21 mouse cellular contexts compared by ENCODE assay signal in the genomic region with DNA sequence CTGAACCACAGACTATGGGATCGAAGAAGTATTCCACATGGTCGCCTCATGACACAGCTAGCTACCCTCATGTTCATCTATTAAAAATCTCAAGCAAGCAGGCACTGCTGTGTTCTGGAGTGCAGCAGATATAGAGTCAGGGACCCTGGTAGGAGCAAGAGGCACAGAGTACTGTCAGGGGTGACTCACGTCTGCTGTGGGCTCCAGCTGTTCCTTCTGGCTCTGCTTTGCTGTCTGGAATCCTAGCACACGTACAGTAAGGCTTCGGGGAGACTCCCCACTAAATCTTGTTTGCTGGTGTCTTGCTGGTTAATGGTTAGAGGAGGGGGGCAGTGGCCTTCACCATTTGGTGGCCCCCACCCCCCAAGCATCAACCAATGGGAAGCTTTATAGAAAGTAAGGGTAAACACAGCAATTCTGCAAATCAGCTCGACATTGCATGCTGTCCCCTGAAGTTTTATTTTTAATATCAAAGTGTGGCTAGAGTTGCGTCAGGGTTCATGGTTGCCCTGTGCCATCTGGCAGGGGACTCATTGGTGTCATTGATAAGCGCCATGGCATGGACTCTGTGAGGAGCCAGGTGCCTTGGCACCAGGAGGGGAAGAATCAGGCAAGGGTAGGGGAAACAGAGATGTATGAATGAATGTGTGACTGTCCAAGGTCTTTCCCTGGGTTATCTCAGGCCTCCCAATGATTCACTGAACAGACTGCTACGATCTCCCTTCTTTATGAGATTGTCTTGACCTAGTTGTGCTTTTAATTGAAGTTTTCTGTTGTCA. TPM values are rescaled to one million over a fixed set of nuclear protein-coding genes. Genes with fewer than 3 reads are reported as not detected.
DNase-seq lines count a peak whose midpoint lies in the region; ATAC-seq and TF ChIP-seq lines count a peak whose summit lies in the region.
"Had no signal": no experiment of that assay in that cellular context is flagged by ENCODE, and none has a peak within 500 bp of the region (broad histone marks: within the 10 kb centered on the region; RNA-seq: fewer than 3 reads in every experiment).

Serpina6 (minus strand) TSS at position 365 of the 779 bp plus-strand sequence.

- intact Hi-C loops in heart, postnatal 10 days (cut with DNase I) = no loop called here

- ATAC-seq in erythroblast, adult 5-6 weeks (replicated peaks; ENCODE audit: low FRiP score, poor library complexity, severe bottlenecking) = no peak
- ATAC-seq in kidney, postnatal 0 days (replicated peaks; ENCODE audit: low FRiP score, low read depth) = no peak
- ATAC-seq in liver, embryonic 16.5 days (ENCODE audit: low read depth) = peak; percentile 73
- ATAC-seq: forebrain, embryonic 14.5 days had no signal

- peak within 1 kb of the TSS; percentile 49 for H3K4me3 ChIP-seq in erythroblast, embryonic 14.5 days (replicated peaks)
- H3K4me3 ChIP-seq in kidney, postnatal 0 days (replicated peaks; ENCODE audit: low read depth, low read length) = no peak within 1 kb of the TSS
- peak within 1 kb of the TSS; percentile 32 for H3K4me3 ChIP-seq in liver, embryonic 16.5 days (ENCODE audit: low read depth, low read length)
- H3K4me3 ChIP-seq: hindbrain, embryonic 10.5 days; limb, embryonic 12.5 days; midbrain, embryonic 10.5 days had no signal

- no peak for DNase-seq in kidney, postnatal 0 days (ENCODE audit: low spot score)
- DNase-seq in kidney, postnatal 10 days = no peak
- peak; percentile 9 to 14 for DNase-seq in heart, postnatal 10 days
- no peak for DNase-seq in ovary, postnatal 14 days (ENCODE audit: low spot score)
- DNase-seq in embryo, embryonic 10 days (ENCODE audit: low spot score) = no peak
- DNase-seq: cerebellum, adult 9-11 months; embryo, embryonic 11 days; lung, postnatal 14 days; thymus, postnatal 4 days had no signal

- H3K36me3 ChIP-seq in erythroblast, embryonic 14.5 days (ENCODE audit: control insufficient read depth) = no peaks in the 10 kb centered on the region; the same call in 1 of the 2 replicates
- no peaks in the 10 kb centered on the region for H3K36me3 ChIP-seq in kidney, postnatal 0 days (ENCODE audit: insufficient read depth, low read length)
- no peaks in the 10 kb centered on the region for H3K36me3 ChIP-seq in liver, embryonic 16.5 days (ENCODE audit: control insufficient read depth, insufficient read depth)
- H3K36me3 ChIP-seq: hindbrain, embryonic 10.5 days; limb, embryonic 12.5 days; midbrain, embryonic 10.5 days had no signal

- peaks cover 16% of the 10 kb centered on the region for H3K9me3 ChIP-seq in erythroblast, embryonic 14.5 days (ENCODE audit: control insufficient read depth, low read length)
- no peaks in the 10 kb centered on the region for H3K9me3 ChIP-seq in kidney, postnatal 0 days (replicated peaks; ENCODE audit: low read length)
- no peaks in the 10 kb centered on the region for H3K9me3 ChIP-seq in liver, embryonic 16.5 days (replicated peaks; ENCODE audit: control insufficient read depth, low read length)
- H3K9me3 ChIP-seq: hindbrain, embryonic 10.5 days; limb, embryonic 12.5 days; midbrain, embryonic 10.5 days had no signal

- H3K27ac ChIP-seq in kidney, postnatal 0 days = no peak within 1 kb of the TSS
- peak within 1 kb of the TSS; percentile 72 for H3K27ac ChIP-seq in liver, embryonic 16.5 days (ENCODE audit: low read length)
- H3K27ac ChIP-seq: hindbrain, embryonic 10.5 days; limb, embryonic 12.5 days; midbrain, embryonic 10.5 days had no signal

- H3K4me2 ChIP-seq in kidney, postnatal 0 days (ENCODE audit: low read length) = no peak within 1 kb of the TSS
- H3K4me2 ChIP-seq in liver, embryonic 16.5 days (ENCODE audit: low read depth, low read length) = peak within 1 kb of the TSS; percentile 34
- H3K4me2 ChIP-seq: limb, embryonic 12.5 days had no signal

- 68% methylated on average over 9 of the region's 9 CpGs for WGBS in kidney, postnatal 0 days
- WGBS in liver, embryonic 16.5 days (ENCODE audit: insufficient replicate concordance) = 50% methylated on average over 9 of the region's 9 CpGs

- H3K9ac ChIP-seq in kidney, postnatal 0 days (ENCODE audit: low read depth, low read length) = no peak within 1 kb of the TSS
- peak within 1 kb of the TSS; percentile 24 for H3K9ac ChIP-seq in liver, embryonic 16.5 days (ENCODE audit: low read depth, low read length)
- H3K9ac ChIP-seq: limb, embryonic 12.5 days had no signal

- H3K27me3 ChIP-seq in erythroblast, embryonic 14.5 days (ENCODE audit: control insufficient read depth) = no peaks in the 10 kb centered on the region
- no peaks in the 10 kb centered on the region for H3K27me3 ChIP-seq in kidney, postnatal 0 days (ENCODE audit: insufficient read depth, low read length)
- no peaks in the 10 kb centered on the region for H3K27me3 ChIP-seq in liver, embryonic 16.5 days (ENCODE audit: control insufficient read depth, insufficient read depth, low read depth, low read length)
- H3K27me3 ChIP-seq: limb, embryonic 12.5 days had no signal

- H3K4me1 ChIP-seq in erythroblast, embryonic 14.5 days (ENCODE audit: control insufficient read depth) = no peaks in the 10 kb centered on the region
- no peaks in the 10 kb centered on the region for H3K4me1 ChIP-seq in kidney, postnatal 0 days (replicated peaks; ENCODE audit: insufficient read depth, low read length)
- no peaks in the 10 kb centered on the region; the same call in none of the 2 replicates for H3K4me1 ChIP-seq in liver, embryonic 16.5 days (ENCODE audit: control insufficient read depth, low read depth, low read length)
- H3K4me1 ChIP-seq: hindbrain, embryonic 10.5 days; limb, embryonic 12.5 days; midbrain, embryonic 10.5 days had no signal

- TF ChIP-seq CTCF in kidney, postnatal 0 days (IDR thresholded peaks at IDR 0.05; ENCODE audit: low read depth) = no peak

RNA-seq across cellular contexts. Expression of gene Serpina6, which starts in this region (rescaled TPM):
- polyA plus RNA-seq in erythroblast, embryonic 14.5 days (2012) = 0.37 and 0.38 TPM in 2 replicates
- not detected in 2 replicates for total RNA-seq in erythroblast, adult 5-6 weeks (2015; ENCODE audit: low replicate concordance)
- not detected in 2 replicates for total RNA-seq in erythroblast, adult 5-6 weeks (2017; ENCODE audit: low replicate concordance)
- polyA plus RNA-seq in kidney, postnatal 0 days (2015; fragmentation: Nextera tagmentation; extraction: Ambion mirVana) = 355 and 410 TPM in 2 replicates
- total RNA-seq in heart, postnatal 10 days (2021) = not detected
- 1,299 and 1,398 TPM in 2 replicates for polyA plus RNA-seq in liver, embryonic 16.5 days (2015; fragmentation: Nextera tagmentation; extraction: Ambion mirVana)
- total RNA-seq: granulocyte monocyte progenitor cell, adult 5-6 weeks; layer of hippocampus, adult 18-20 months; left cerebral cortex, adult 8-10 months; monocyte, adult 5-6 weeks had no signal
- polyA plus RNA-seq: forebrain, embryonic 14.5 days; hindbrain, embryonic 10.5 days; midbrain, embryonic 10.5 days; small intestine, adult 2 months had no signal

Comparison
In these comparisons a context has a peak if more than half of its experiments do, and no peak if none do; other contexts are left out.
1. RNA of gene Serpina6 (polyA plus RNA-seq): 1,299 to 1,398 TPM in liver, embryonic 16.5 days and 355 to 410 TPM in kidney, postnatal 0 days; 0.37 to 0.38 TPM in erythroblast, embryonic 14.5 days; every median in the first group is over 100 times any median in the second.
2. Peak in DNase-seq in heart, postnatal 10 days; RNA of the gene not detected or under 1 TPM.